Mouse (Mus musculus) spleen, adult 2 months (tissue): Measurements from ENCODE around the gene Rnf216.

ENCODE experiments used
- CTCF ChIP-seq: fragments of 200-500 bp; IDR thresholded peaks from 2 replicates; pipeline ENCODE4 v1.5.1; 2011; ENCODE audit warnings: mild to moderate bottlenecking, inconsistent platforms; ENCODE audit not compliant: insufficient read depth, insufficient read length, insufficient replicate concordance; ENCODE audit errors: extremely low read depth
- POLR2A ChIP-seq: fragments of 200-500 bp; IDR thresholded peaks from 2 replicates; pipeline ENCODE4 v1.6.1; 2011; ENCODE audit warnings: low read depth, low read length, inconsistent platforms

DNA sequence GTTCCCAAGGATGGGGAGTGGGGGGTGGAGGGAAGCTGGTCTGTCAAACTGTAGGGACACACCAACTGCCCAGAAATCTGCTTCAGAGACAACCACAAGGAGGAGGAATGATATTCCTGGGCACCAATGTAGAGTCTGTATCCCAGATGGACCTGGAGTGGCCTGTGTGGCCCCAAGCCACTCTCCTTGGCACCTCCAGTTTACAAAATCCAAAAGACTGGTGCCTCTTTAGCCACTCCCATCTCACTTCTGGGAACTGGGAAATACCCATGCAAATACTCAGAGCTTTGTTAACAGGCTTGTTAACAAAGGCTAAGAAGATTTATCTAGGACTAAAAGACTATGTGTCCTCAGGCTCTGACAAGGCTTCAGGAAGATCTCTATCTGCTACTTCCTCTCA, 54.1 kb downstream of the Rnf216 start:
- TF ChIP-seq CTCF, result no peak
- TF ChIP-seq POLR2A, result no peak
